Comparison of ENCODE assay signal across 22 mouse cellular contexts in the genomic region with DNA sequence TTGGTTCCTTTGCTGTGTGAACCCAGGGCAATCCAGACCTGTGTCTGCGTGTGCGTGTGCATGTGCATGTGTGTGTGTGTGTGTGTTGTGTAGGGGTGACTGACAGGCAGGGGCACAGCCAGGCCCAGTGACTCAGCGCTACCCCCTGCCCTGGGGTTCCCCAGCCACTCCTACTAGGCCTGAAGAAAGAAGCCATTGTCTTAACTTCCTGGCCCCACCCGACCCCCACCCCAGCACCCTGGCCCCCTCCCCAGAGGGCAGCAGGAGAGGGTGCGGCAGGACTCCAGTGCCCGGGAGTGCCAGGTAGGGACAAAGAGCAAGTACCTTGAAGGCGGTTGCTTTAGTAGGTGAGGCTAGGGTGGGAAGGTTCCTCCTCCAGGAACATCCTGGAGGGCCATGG. TPM values are rescaled to one million over a fixed set of nuclear protein-coding genes. Genes with fewer than 3 reads are reported as not detected.
A peak's percentile ranks its signal among the peaks of the same experiment; 100 is the strongest.
DNase-seq lines count a peak whose midpoint lies in the region; ATAC-seq lines count a peak whose summit lies in the region.
"Had no signal": no experiment of that assay in that cellular context is flagged by ENCODE, and none has a peak within 500 bp of the region (broad histone marks: within the 10 kb centered on the region; RNA-seq: fewer than 3 reads in every experiment).

No protein-coding gene starts in this region.

- ATAC-seq in forebrain, embryonic 12.5 days (ENCODE audit: low FRiP score) = no peak
- no peak for ATAC-seq in megakaryocyte, adult 5-6 weeks (ENCODE audit: poor library complexity, severe bottlenecking)
- peak; percentile 64 for ATAC-seq in intestine, embryonic 16.5 days
- peak; percentile 75 for ATAC-seq in stomach, embryonic 16.5 days (ENCODE audit: insufficient read depth, low FRiP score)
- no peak for ATAC-seq in forebrain, embryonic 16.5 days

- no peaks in the 10 kb centered on the region for H3K27me3 ChIP-seq in forebrain, embryonic 10.5 days (ENCODE audit: poor library complexity, severe bottlenecking)
- H3K27me3 ChIP-seq in forebrain, embryonic 12.5 days = no peaks in the 10 kb centered on the region
- H3K27me3 ChIP-seq in megakaryocyte, embryonic 14.5 days (replicated peaks) = no peaks in the 10 kb centered on the region
- H3K27me3 ChIP-seq in intestine, embryonic 16.5 days (replicated peaks; ENCODE audit: control insufficient read depth, insufficient read depth, low read length) = no peaks in the 10 kb centered on the region
- H3K27me3 ChIP-seq in stomach, embryonic 16.5 days (ENCODE audit: control insufficient read depth, insufficient read depth, low read length) = no peaks in the 10 kb centered on the region
- H3K27me3 ChIP-seq in forebrain, embryonic 16.5 days (replicated peaks; ENCODE audit: control insufficient read depth, insufficient read depth, low read length) = no peaks in the 10 kb centered on the region
- H3K27me3 ChIP-seq: kidney, embryonic 15.5 days; liver, embryonic 13.5 days had no signal

- H3K9ac ChIP-seq in forebrain, embryonic 12.5 days = no peak overlapping the region
- peak overlapping the region; percentile 61 for H3K9ac ChIP-seq in intestine, embryonic 16.5 days (ENCODE audit: low read depth, low read length)
- H3K9ac ChIP-seq in stomach, embryonic 16.5 days (ENCODE audit: low read length) = peak overlapping the region; percentile 58
- H3K9ac ChIP-seq in forebrain, embryonic 16.5 days (replicated peaks; ENCODE audit: low read depth, low read length) = no peak overlapping the region
- H3K9ac ChIP-seq: hindbrain, embryonic 14.5 days; kidney, embryonic 15.5 days; liver, embryonic 13.5 days had no signal

- H3K4me3 ChIP-seq in forebrain, embryonic 10.5 days = no peak overlapping the region
- H3K4me3 ChIP-seq in forebrain, embryonic 12.5 days (replicated peaks) = no peak overlapping the region; the same call in 1 of the 2 replicates
- peak overlapping the region; percentile 60 for H3K4me3 ChIP-seq in megakaryocyte, embryonic 14.5 days (replicated peaks)
- H3K4me3 ChIP-seq in intestine, embryonic 16.5 days (ENCODE audit: low read length) = peak overlapping the region; percentile 28
- peak overlapping the region; percentile 25 for H3K4me3 ChIP-seq in stomach, embryonic 16.5 days (replicated peaks; ENCODE audit: low read length)
- H3K4me3 ChIP-seq in forebrain, embryonic 16.5 days (replicated peaks; ENCODE audit: low read length) = no peak overlapping the region
- H3K4me3 ChIP-seq: kidney, embryonic 15.5 days; liver, embryonic 13.5 days had no signal

- H3K27ac ChIP-seq in forebrain, embryonic 10.5 days = 0 out of 2 replicates have a peak overlapping the region, but pooled peaks have one; percentile 35
- H3K27ac ChIP-seq in forebrain, embryonic 12.5 days = no peak overlapping the region
- peak overlapping the region; percentile 85 for H3K27ac ChIP-seq in intestine, embryonic 16.5 days (ENCODE audit: low read length)
- peak overlapping the region; percentile 88 for H3K27ac ChIP-seq in stomach, embryonic 16.5 days (ENCODE audit: low read length)
- H3K27ac ChIP-seq in forebrain, embryonic 16.5 days (ENCODE audit: low read length) = no peak overlapping the region
- H3K27ac ChIP-seq: hindbrain, embryonic 14.5 days; kidney, embryonic 15.5 days had no signal

- H3K36me3 ChIP-seq in forebrain, embryonic 10.5 days (replicated peaks) = peaks cover 84% of the 10 kb centered on the region
- peaks cover 74% of the 10 kb centered on the region for H3K36me3 ChIP-seq in forebrain, embryonic 12.5 days (replicated peaks)
- peaks cover 95% of the 10 kb centered on the region for H3K36me3 ChIP-seq in megakaryocyte, embryonic 14.5 days (replicated peaks; ENCODE audit: low read length)
- H3K36me3 ChIP-seq in intestine, embryonic 16.5 days (ENCODE audit: control insufficient read depth, insufficient read depth, low read length) = peaks cover 55% of the 10 kb centered on the region
- peaks cover 55% of the 10 kb centered on the region for H3K36me3 ChIP-seq in stomach, embryonic 16.5 days (ENCODE audit: control insufficient read depth, insufficient read depth, low read length)
- peaks cover 25% of the 10 kb centered on the region for H3K36me3 ChIP-seq in forebrain, embryonic 16.5 days (ENCODE audit: control insufficient read depth, insufficient read depth)

- 0 out of 2 replicates have a peak, but pooled peaks cover 7% of the 10 kb centered on the region for H3K9me3 ChIP-seq in forebrain, embryonic 10.5 days
- no peaks in the 10 kb centered on the region for H3K9me3 ChIP-seq in forebrain, embryonic 12.5 days
- H3K9me3 ChIP-seq in megakaryocyte, embryonic 14.5 days = no peaks in the 10 kb centered on the region
- H3K9me3 ChIP-seq in intestine, embryonic 16.5 days (ENCODE audit: control insufficient read depth, low read length) = no peaks in the 10 kb centered on the region
- H3K9me3 ChIP-seq in stomach, embryonic 16.5 days (replicated peaks; ENCODE audit: control insufficient read depth, low read length) = no peaks in the 10 kb centered on the region
- no peaks in the 10 kb centered on the region for H3K9me3 ChIP-seq in forebrain, embryonic 16.5 days (ENCODE audit: control insufficient read depth, low read length)
- H3K9me3 ChIP-seq: kidney, embryonic 15.5 days; liver, embryonic 13.5 days had no signal

- 87% methylated on average over 7 of the region's 7 CpGs for WGBS in forebrain, embryonic 10.5 days
- 91% methylated on average over 7 of the region's 7 CpGs for WGBS in forebrain, embryonic 12.5 days
- WGBS in intestine, embryonic 16.5 days = 57% methylated on average over 7 of the region's 7 CpGs
- WGBS in stomach, embryonic 16.5 days = 56% methylated on average over 7 of the region's 7 CpGs
- 92% methylated on average over 7 of the region's 7 CpGs for WGBS in forebrain, embryonic 16.5 days

- no peak overlapping the region for H3K4me2 ChIP-seq in forebrain, embryonic 12.5 days
- peak overlapping the region; percentile 48 for H3K4me2 ChIP-seq in intestine, embryonic 16.5 days (ENCODE audit: low read depth, low read length)
- peak overlapping the region; percentile 46 for H3K4me2 ChIP-seq in stomach, embryonic 16.5 days (ENCODE audit: low read depth, low read length)
- no peak overlapping the region for H3K4me2 ChIP-seq in forebrain, embryonic 16.5 days (ENCODE audit: low read length)
- H3K4me2 ChIP-seq: hindbrain, embryonic 14.5 days; kidney, embryonic 15.5 days had no signal

- no peak for DNase-seq in forebrain, embryonic 10.5 days (ENCODE audit: extremely low spot score, low spot score)
- no peak for DNase-seq in T-cell, adult 2 months (ENCODE audit: low spot score)
- DNase-seq: cerebellum, adult 11-12 months; liver, embryonic 13.5 days; lung, postnatal 36 days; right cerebral cortex, postnatal 14 days; thymus, postnatal 25 days had no signal

- H3K4me1 ChIP-seq in forebrain, embryonic 10.5 days = peaks cover 27% of the 10 kb centered on the region
- H3K4me1 ChIP-seq in forebrain, embryonic 12.5 days = peaks cover 23% of the 10 kb centered on the region
- H3K4me1 ChIP-seq in megakaryocyte, embryonic 14.5 days = peaks cover 93% of the 10 kb centered on the region
- H3K4me1 ChIP-seq in intestine, embryonic 16.5 days (ENCODE audit: control insufficient read depth, insufficient read depth, low read length) = peaks cover 38% of the 10 kb centered on the region
- peaks cover 31% of the 10 kb centered on the region for H3K4me1 ChIP-seq in stomach, embryonic 16.5 days (ENCODE audit: control insufficient read depth, insufficient read depth, low read length)
- peaks cover 14% of the 10 kb centered on the region for H3K4me1 ChIP-seq in forebrain, embryonic 16.5 days (replicated peaks; ENCODE audit: control insufficient read depth, insufficient read depth, low read length)

RNA-seq across cellular contexts. Expression of a gene that starts 10.8 kb away (rescaled TPM):
- 6.8 and 7.5 TPM in 2 replicates for polyA plus RNA-seq in forebrain, embryonic 10.5 days (2016; fragmentation: Nextera tagmentation; extraction: Ambion mirVana)
- 12.4 and 13.5 TPM in 2 replicates for polyA plus RNA-seq in forebrain, embryonic 12.5 days (2016; fragmentation: Nextera tagmentation; extraction: Ambion mirVana)
- polyA plus RNA-seq in megakaryocyte, embryonic 14.5 days (2012; ENCODE audit: insufficient read depth, low replicate concordance) = 100.0 and 136 TPM in 2 replicates
- total RNA-seq in megakaryocyte, adult 5-6 weeks (2015) = 25.0 and 27.0 TPM in 2 replicates
- 8.8 and 14.5 TPM in 2 replicates for total RNA-seq in megakaryocyte, adult 5-6 weeks (2017)
- 46.2 and 47.4 TPM in 2 replicates for polyA plus RNA-seq in intestine, embryonic 16.5 days (2015; fragmentation: Nextera tagmentation; extraction: Ambion mirVana)
- 36.6 and 47.4 TPM in 2 replicates for polyA plus RNA-seq in stomach, embryonic 16.5 days (2015; fragmentation: Nextera tagmentation; extraction: Ambion mirVana)
- polyA plus RNA-seq in forebrain, embryonic 16.5 days (2015; fragmentation: Nextera tagmentation; extraction: Ambion mirVana) = 11.6 and 11.8 TPM in 2 replicates

RNA-seq across cellular contexts. Expression of a gene that starts 21.9 kb away (rescaled TPM):
- 56.2 and 58.7 TPM in 2 replicates for polyA plus RNA-seq in forebrain, embryonic 10.5 days (2016; fragmentation: Nextera tagmentation; extraction: Ambion mirVana)
- polyA plus RNA-seq in forebrain, embryonic 12.5 days (2016; fragmentation: Nextera tagmentation; extraction: Ambion mirVana) = 51.6 and 52.9 TPM in 2 replicates
- 95.2 and 184 TPM in 2 replicates for polyA plus RNA-seq in megakaryocyte, embryonic 14.5 days (2012; ENCODE audit: insufficient read depth, low replicate concordance)
- 10.1 and 13.7 TPM in 2 replicates for total RNA-seq in megakaryocyte, adult 5-6 weeks (2015)
- 12.9 and 13.3 TPM in 2 replicates for total RNA-seq in megakaryocyte, adult 5-6 weeks (2017)
- 52.5 and 54.4 TPM in 2 replicates for polyA plus RNA-seq in intestine, embryonic 16.5 days (2015; fragmentation: Nextera tagmentation; extraction: Ambion mirVana)
- 34.8 and 35.8 TPM in 2 replicates for polyA plus RNA-seq in stomach, embryonic 16.5 days (2015; fragmentation: Nextera tagmentation; extraction: Ambion mirVana)
- 48.5 and 62.7 TPM in 2 replicates for polyA plus RNA-seq in forebrain, embryonic 16.5 days (2015; fragmentation: Nextera tagmentation; extraction: Ambion mirVana)

RNA-seq across cellular contexts. Expression of a gene that starts 30.7 kb away (rescaled TPM):
- polyA plus RNA-seq in forebrain, embryonic 10.5 days (2016; fragmentation: Nextera tagmentation; extraction: Ambion mirVana) = 596 and 599 TPM in 2 replicates
- 518 and 540 TPM in 2 replicates for polyA plus RNA-seq in forebrain, embryonic 12.5 days (2016; fragmentation: Nextera tagmentation; extraction: Ambion mirVana)
- polyA plus RNA-seq in megakaryocyte, embryonic 14.5 days (2012; ENCODE audit: insufficient read depth, low replicate concordance) = 439 and 1,295 TPM in 2 replicates
- 394 and 408 TPM in 2 replicates for total RNA-seq in megakaryocyte, adult 5-6 weeks (2015)
- total RNA-seq in megakaryocyte, adult 5-6 weeks (2017) = 983 and 1,066 TPM in 2 replicates
- 526 and 531 TPM in 2 replicates for polyA plus RNA-seq in intestine, embryonic 16.5 days (2015; fragmentation: Nextera tagmentation; extraction: Ambion mirVana)
- 533 and 575 TPM in 2 replicates for polyA plus RNA-seq in stomach, embryonic 16.5 days (2015; fragmentation: Nextera tagmentation; extraction: Ambion mirVana)
- 652 and 674 TPM in 2 replicates for polyA plus RNA-seq in forebrain, embryonic 16.5 days (2015; fragmentation: Nextera tagmentation; extraction: Ambion mirVana)

RNA-seq across cellular contexts. Expression of a gene that starts 37.0 kb away (rescaled TPM):
- 41.6 and 44.9 TPM in 2 replicates for polyA plus RNA-seq in forebrain, embryonic 10.5 days (2016; fragmentation: Nextera tagmentation; extraction: Ambion mirVana)
- 62.8 and 67.4 TPM in 2 replicates for polyA plus RNA-seq in forebrain, embryonic 12.5 days (2016; fragmentation: Nextera tagmentation; extraction: Ambion mirVana)
- polyA plus RNA-seq in megakaryocyte, embryonic 14.5 days (2012; ENCODE audit: insufficient read depth, low replicate concordance) = 168 TPM in 2 replicates
- 9.8 and 12.7 TPM in 2 replicates for total RNA-seq in megakaryocyte, adult 5-6 weeks (2015)
- total RNA-seq in megakaryocyte, adult 5-6 weeks (2017) = 27.5 and 36.6 TPM in 2 replicates
- polyA plus RNA-seq in intestine, embryonic 16.5 days (2015; fragmentation: Nextera tagmentation; extraction: Ambion mirVana) = 15.4 and 47.6 TPM in 2 replicates
- 30.5 and 32.4 TPM in 2 replicates for polyA plus RNA-seq in stomach, embryonic 16.5 days (2015; fragmentation: Nextera tagmentation; extraction: Ambion mirVana)
- 55.1 and 56.9 TPM in 2 replicates for polyA plus RNA-seq in forebrain, embryonic 16.5 days (2015; fragmentation: Nextera tagmentation; extraction: Ambion mirVana)

RNA-seq across cellular contexts. Expression of a gene that starts 37.9 kb away (rescaled TPM):
- polyA plus RNA-seq in forebrain, embryonic 10.5 days (2016; fragmentation: Nextera tagmentation; extraction: Ambion mirVana) = not detected in 2 replicates
- not detected in 2 replicates for polyA plus RNA-seq in forebrain, embryonic 12.5 days (2016; fragmentation: Nextera tagmentation; extraction: Ambion mirVana)
- not detected in 2 replicates for polyA plus RNA-seq in megakaryocyte, embryonic 14.5 days (2012; ENCODE audit: insufficient read depth, low replicate concordance)
- not detected in 2 replicates for total RNA-seq in megakaryocyte, adult 5-6 weeks (2015)
- not detected in 2 replicates for total RNA-seq in megakaryocyte, adult 5-6 weeks (2017)
- not detected in 2 replicates for polyA plus RNA-seq in intestine, embryonic 16.5 days (2015; fragmentation: Nextera tagmentation; extraction: Ambion mirVana)
- not detected in 2 replicates for polyA plus RNA-seq in stomach, embryonic 16.5 days (2015; fragmentation: Nextera tagmentation; extraction: Ambion mirVana)
- polyA plus RNA-seq in forebrain, embryonic 16.5 days (2015; fragmentation: Nextera tagmentation; extraction: Ambion mirVana) = not detected in 2 replicates
- total RNA-seq: adrenal gland, postnatal 4 days; gastrocnemius, adult 18-20 months; layer of hippocampus, postnatal 25 days; midbrain, postnatal 0 days; neutrophil, adult 5-6 weeks had no signal
- polyA plus RNA-seq: cortical plate, adult 2 months; heart, embryonic 14.5 days; hindbrain, embryonic 14.5 days; kidney, embryonic 15.5 days; liver, embryonic 13.5 days; midbrain, postnatal 0 days had no signal

Comparison
In these comparisons a context has a peak if more than half of its experiments do, and no peak if none do; other contexts are left out.
1. H3K27ac ChIP-seq: peak in forebrain, embryonic 10.5 days (single experiment), intestine, embryonic 16.5 days (single experiment) and stomach, embryonic 16.5 days (single experiment); none in forebrain, embryonic 12.5 days (single experiment) and forebrain, embryonic 16.5 days (single experiment).
2. H3K4me3 ChIP-seq: peak in megakaryocyte, embryonic 14.5 days (single experiment), intestine, embryonic 16.5 days (single experiment) and stomach, embryonic 16.5 days (single experiment); none in forebrain, embryonic 10.5 days (single experiment), forebrain, embryonic 12.5 days (single experiment) and forebrain, embryonic 16.5 days (single experiment).
3. ATAC-seq: peak in intestine, embryonic 16.5 days (single experiment) and stomach, embryonic 16.5 days (single experiment); none in forebrain, embryonic 12.5 days (single experiment), megakaryocyte, adult 5-6 weeks (single experiment) and forebrain, embryonic 16.5 days (single experiment).
4. H3K4me2 ChIP-seq: peak in intestine, embryonic 16.5 days (single experiment) and stomach, embryonic 16.5 days (single experiment); none in forebrain, embryonic 12.5 days (single experiment) and forebrain, embryonic 16.5 days (single experiment).
5. H3K9ac ChIP-seq: peak in intestine, embryonic 16.5 days (single experiment) and stomach, embryonic 16.5 days (single experiment); none in forebrain, embryonic 12.5 days (single experiment) and forebrain, embryonic 16.5 days (single experiment).